Mouse (Mus musculus) ES-E14 (cell line): ENCODE measurements around the gene Tor2a. TPM values are rescaled to one million over a fixed set of nuclear protein-coding genes. Genes with fewer than 3 reads are reported as not detected.

Experiments
- DNase-seq: peaks from one replicate; pipeline ENCODE4 v3.0.0-alpha.2; 2013; ENCODE audit warnings: low read depth, low spot score
- H3K27ac ChIP-seq: 2 replicates; pipeline ENCODE4 v1.5.1; 2012; ENCODE audit warnings: low read depth, mild to moderate bottlenecking, low read length, moderate library complexity, mixed read lengths; ENCODE audit not compliant: poor library complexity, insufficient read depth, severe bottlenecking
- H3K36me3 ChIP-seq: 2 replicates; pipeline ENCODE4 v1.6.1; 2012; ENCODE audit warnings: mild to moderate bottlenecking, low read length, moderate library complexity, mixed read lengths; ENCODE audit not compliant: control insufficient read depth, poor library complexity, insufficient read depth, severe bottlenecking
- H3K4me1 ChIP-seq, 2 experiments: fragments of 150-350 bp in 1 of 2; sonication (generic) in 1 of 2; 2 replicates each; pipeline ENCODE4 v1.6.1; 2012; ENCODE audit warnings: low read length in 2 of 2, mild to moderate bottlenecking in 1 of 2, mixed read lengths in 1 of 2; ENCODE audit not compliant: control insufficient read depth in 2 of 2, insufficient read depth in 2 of 2, poor library complexity in 1 of 2
- H3K4me3 ChIP-seq, 2 experiments: fragments of 150-350 bp in 1 of 2; sonication (generic) in 1 of 2; 2 replicates each; pipeline ENCODE4 v1.5.1; 2012; ENCODE audit warnings: low read length in 2 of 2, low read depth in 1 of 2, mild to moderate bottlenecking in 1 of 2, mixed read lengths in 1 of 2; ENCODE audit not compliant: insufficient read depth in 1 of 2, poor library complexity in 1 of 2, severe bottlenecking in 1 of 2
- H3K9ac ChIP-seq: 2 replicates; pipeline ENCODE4 v1.6.1; 2012; ENCODE audit warnings: low read depth, mild to moderate bottlenecking, low read length, mixed read lengths; ENCODE audit not compliant: poor library complexity, insufficient read depth, severe bottlenecking
- H3K9me3 ChIP-seq: fragments of 150-350 bp; sonication (generic); 2 replicates; pipeline ENCODE4 v1.6.1; 2012; ENCODE audit warnings: low read depth, mild to moderate bottlenecking, low read length; ENCODE audit not compliant: control insufficient read depth, insufficient read depth
- CHD2 ChIP-seq: IDR thresholded peaks from 2 replicates; pipeline ENCODE4 v1.6.1; 2014; ENCODE audit warnings: mild to moderate bottlenecking, low read depth, low read length, inconsistent platforms
- in situ Hi-C, 2 experiments: fragments of 600-800 bp; cut with MboI; formaldehyde crosslinking; loops; one replicate each; pipeline ENCODE4 v1.15.1; 2025; ENCODE audit warnings: low sequenced_read_pairs in 2 of 2, inconsistent platforms in 1 of 2; ENCODE audit not compliant: unreplicated experiment in 2 of 2
- total RNA-seq: library from RNA; depleted of rRNA; stranded (reverse); fragments of 300-350 nt; gene quantifications from 2 replicates; pipeline ENCODE4 v1.2.3, GENCODE M21; 2012; rRNA removed

Tor2a gene
- total RNA-seq, 1 experiment, result 75.9 TPM

GRCm38 (mm10) chr2:32808816-32809566 lies 52.0 kb downstream of the Tor2a start:
- no peak for TF ChIP-seq CHD2
- DNase-seq, result no peak
- Histone ChIP-seq H3K4me1 (peaks cover 0 to 6% of the 10 kb centered on the region in 2 experiments; a peak in 2 of 4 replicates), H3K4me3 (no peak overlapping the region), H3K9ac (no peak overlapping the region), H3K9me3 (no peaks in the 10 kb centered on the region), H3K27ac (no peak overlapping the region), H3K36me3 (no peaks in the 10 kb centered on the region; the same call in 1 of the 2 replicates)
- in situ Hi-C loops, result no loop called here

Other genes starting within 250 kb of the Tor2a start
- gene Fam102a, start 221.9 kb upstream of the Tor2a start, total RNA-seq, result 11.6 TPM in 2 replicates
- gene Dpm2, start 186.4 kb upstream of the Tor2a start, total RNA-seq, result 38.0 and 44.1 TPM in 2 replicates
- gene Pip5kl1, start 182.4 kb upstream of the Tor2a start, total RNA-seq, result 3.5 and 5.0 TPM in 2 replicates
- 0.37 and 0.71 TPM in 2 replicates for gene 9430097D07Rik, start 181.6 kb upstream of the Tor2a start, total RNA-seq
- 9.4 and 14.8 TPM in 2 replicates for gene St6galnac4, start 170.1 kb upstream of the Tor2a start, total RNA-seq
- 18.0 and 27.2 TPM in 2 replicates for gene St6galnac6, start 157.5 kb upstream of the Tor2a start, total RNA-seq
- gene Ak1, start 135.5 kb upstream of the Tor2a start, total RNA-seq, result 77.4 and 90.8 TPM in 2 replicates
- gene Eng, start 110.6 kb upstream of the Tor2a start, total RNA-seq, result 18.3 and 36.8 TPM in 2 replicates
- gene Fpgs, start 53.1 kb upstream of the Tor2a start, total RNA-seq, result 61.2 and 84.6 TPM in 2 replicates
- gene Cdk9, start 44.2 kb upstream of the Tor2a start, total RNA-seq, result 68.0 and 72.4 TPM in 2 replicates
- gene Sh2d3c, start 36.2 kb upstream of the Tor2a start, total RNA-seq, result 1.7 and 1.8 TPM in 2 replicates
- gene 6330409D20Rik, start 16.2 kb upstream of the Tor2a start, total RNA-seq, result not detected in 2 replicates
- 0.94 and 2.2 TPM in 2 replicates for gene Ttc16, start 18.4 kb downstream of the Tor2a start, total RNA-seq
- gene Ptrh1, start 18.6 kb downstream of the Tor2a start, total RNA-seq, result 14.9 and 20.9 TPM in 2 replicates
- gene Cfap157, start 27.2 kb downstream of the Tor2a start, total RNA-seq, result 0.32 TPM in 1 of 2 replicates, not detected in the other
- gene Stxbp1, start 90.0 kb downstream of the Tor2a start, total RNA-seq, result 4.0 and 6.6 TPM in 2 replicates
- gene Fam129b, start 118.9 kb downstream of the Tor2a start, total RNA-seq, result 65.3 and 90.0 TPM in 2 replicates
- gene Rpl12, start 204.3 kb downstream of the Tor2a start, total RNA-seq, result 2,117 and 2,535 TPM in 2 replicates
- 16.7 and 27.7 TPM in 2 replicates for gene Lrsam1, start 204.4 kb downstream of the Tor2a start, total RNA-seq
- gene Slc2a8, start 224.8 kb downstream of the Tor2a start, total RNA-seq, result 25.7 and 77.9 TPM in 2 replicates